Mouse (Mus musculus): ENCODE results near the gene Cela3a.

DNA sequence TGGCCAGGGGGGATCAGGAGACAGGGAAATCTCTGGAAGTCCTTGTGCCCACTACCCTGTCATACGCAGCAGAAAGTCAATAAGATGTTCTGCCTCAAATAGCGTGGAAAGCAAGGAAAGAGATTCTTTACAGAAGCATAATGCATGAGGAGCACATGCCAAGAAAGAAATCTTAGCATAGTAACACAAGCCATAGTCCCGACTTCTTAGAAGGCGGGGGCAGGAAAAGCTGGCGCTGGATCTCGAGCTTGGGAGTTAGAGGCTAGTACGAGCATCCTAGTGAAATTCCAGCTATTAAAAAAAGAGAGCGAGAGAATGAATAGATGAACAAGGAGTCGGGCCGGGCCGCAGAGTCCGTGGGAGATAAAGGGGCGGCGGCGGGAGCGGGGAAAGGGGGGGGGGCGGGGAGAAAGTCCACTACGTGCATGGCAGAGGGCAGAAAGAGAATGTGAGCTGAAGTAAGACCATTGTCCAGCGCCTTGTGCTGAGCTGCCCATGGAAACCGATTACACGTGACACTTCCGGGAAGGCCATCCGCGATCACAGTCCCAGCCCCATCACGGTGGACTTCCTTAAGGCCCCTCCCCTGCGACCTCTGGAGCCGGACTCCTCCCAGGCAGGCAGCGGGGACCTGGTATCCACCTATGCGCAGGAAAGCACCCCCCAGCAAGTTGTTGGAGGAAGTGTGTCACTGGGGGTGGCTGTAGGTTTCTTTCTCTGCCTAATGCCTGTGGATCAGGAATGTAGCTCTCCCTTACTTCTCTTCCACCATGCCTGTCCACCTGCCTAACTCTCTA lies 39.4 kb downstream of the Cela3a start:
- TF ChIP-seq CTCF (IDR thresholded peaks at IDR 0.05; ENCODE audit: extremely low read depth, insufficient read depth, low read length) (no peak), POLR2A (IDR thresholded peaks at IDR 0.05; ENCODE audit: extremely low read depth, insufficient read depth, low read length) (no peak)
